ENCODE assay signal across 16 mouse cellular contexts in genomic region chr7:44487936-44488335, GRCm38 (mm10). TPM values are rescaled to one million over a fixed set of nuclear protein-coding genes. Genes with fewer than 3 reads are reported as not detected.
DNase-seq lines count a peak whose midpoint lies in the region; ATAC-seq and TF ChIP-seq lines count a peak whose summit lies in the region.
"Had no signal": no experiment of that assay in that cellular context is flagged by ENCODE, and none has a peak within 500 bp of the region (broad histone marks: within the 10 kb centered on the region; RNA-seq: fewer than 3 reads in every experiment).

No protein-coding gene starts in this region.

- intact Hi-C loops in gastrocnemius, postnatal 14 days (cut with DNase I; ENCODE audit: low total_unique reads), result no loop called here

- no peak overlapping the region for H3K4me3 ChIP-seq in liver, postnatal 0 days (ENCODE audit: low read depth, low read length)
- no peak overlapping the region for H3K4me3 ChIP-seq in liver, embryonic 12.5 days
- H3K4me3 ChIP-seq: embryonic facial prominence, embryonic 10.5 days; heart, embryonic 12.5 days had no signal

- no peak for TF ChIP-seq CTCF in liver, postnatal 0 days (IDR thresholded peaks at IDR 0.05; ENCODE audit: low read depth)

- no peak overlapping the region for H3K9ac ChIP-seq in liver, postnatal 0 days (replicated peaks)
- no peak overlapping the region for H3K9ac ChIP-seq in liver, embryonic 12.5 days
- H3K9ac ChIP-seq: heart, embryonic 12.5 days had no signal

- no peak overlapping the region for H3K4me2 ChIP-seq in liver, postnatal 0 days (ENCODE audit: low read depth, low read length)
- H3K4me2 ChIP-seq in liver, embryonic 12.5 days, result no peak overlapping the region
- H3K4me2 ChIP-seq: heart, embryonic 12.5 days had no signal

- peaks cover 23% of the 10 kb centered on the region for H3K36me3 ChIP-seq in liver, postnatal 0 days (replicated peaks; ENCODE audit: insufficient read depth, low read length)
- peaks cover 45% of the 10 kb centered on the region for H3K36me3 ChIP-seq in liver, embryonic 12.5 days

- no peaks in the 10 kb centered on the region for H3K4me1 ChIP-seq in liver, postnatal 0 days (ENCODE audit: insufficient read depth)
- peaks cover 21% of the 10 kb centered on the region for H3K4me1 ChIP-seq in liver, embryonic 12.5 days

- H3K9me3 ChIP-seq in liver, postnatal 0 days (ENCODE audit: low read length), result no peaks in the 10 kb centered on the region
- H3K9me3 ChIP-seq in liver, embryonic 12.5 days (replicated peaks), result no peaks in the 10 kb centered on the region
- H3K9me3 ChIP-seq: embryonic facial prominence, embryonic 10.5 days; heart, embryonic 12.5 days had no signal

- H3K27me3 ChIP-seq in liver, postnatal 0 days (ENCODE audit: insufficient read depth, low read length), result no peaks in the 10 kb centered on the region
- no peaks in the 10 kb centered on the region for H3K27me3 ChIP-seq in liver, embryonic 12.5 days (replicated peaks)
- H3K27me3 ChIP-seq: CH12.LX; heart, embryonic 12.5 days; Patski had no signal

- ATAC-seq in liver, postnatal 0 days, result no peak
- no peak for ATAC-seq in liver, embryonic 12.5 days
- ATAC-seq: activated CD4-positive, CD25-positive, alpha-beta regulatory T cell, adult 4 months; forebrain, embryonic 14.5 days; hindbrain, embryonic 16.5 days; Patski had no signal

- peak; percentile 1 for DNase-seq in gastrocnemius, postnatal 14 days
- no peak for DNase-seq in gastrocnemius, adult 18-20 months (ENCODE audit: low spot score)
- peak; percentile 9 for DNase-seq in liver, postnatal 0 days
- peak; percentile 1 for DNase-seq in ovary, postnatal 36 days (ENCODE audit: low spot score)
- no peak for DNase-seq in ovary, adult 18-20 months (ENCODE audit: low spot score)
- DNase-seq: adrenal gland, postnatal 14 days had no signal

- no peak for TF ChIP-seq EP300 in liver, postnatal 0 days (IDR thresholded peaks at IDR 0.05; ENCODE audit: low read depth)

- H3K27ac ChIP-seq in liver, postnatal 0 days (ENCODE audit: low read depth), result no peak overlapping the region
- H3K27ac ChIP-seq in liver, embryonic 12.5 days, result no peak overlapping the region
- H3K27ac ChIP-seq: embryonic facial prominence, embryonic 10.5 days had no signal

- WGBS in liver, postnatal 0 days (ENCODE audit: insufficient replicate concordance), result 86% methylated on average over 7 of the region's 7 CpGs
- WGBS in liver, embryonic 12.5 days (ENCODE audit: insufficient replicate concordance), result 79% methylated on average over 7 of the region's 7 CpGs

RNA-seq across cellular contexts. Expression of gene Emc10, which starts 8.4 kb away (rescaled TPM):
- 10 to 100 TPM; 44.1 to 48.8 TPM for total RNA-seq in gastrocnemius, postnatal 14 days (2021)
- total RNA-seq in gastrocnemius, adult 18-20 months (2021), result 10 to 100 TPM; 48.2 to 49.0 TPM
- polyA plus RNA-seq in liver, postnatal 0 days (2015; fragmentation: Nextera tagmentation; extraction: Ambion mirVana), result 32.4 and 35.9 TPM in 2 replicates
- polyA plus RNA-seq in liver, embryonic 12.5 days (2016; fragmentation: Nextera tagmentation; extraction: Ambion mirVana), result 70.6 and 74.8 TPM in 2 replicates

RNA-seq across cellular contexts. Expression of gene Fam71e1, which starts 8.4 kb away (rescaled TPM):
- total RNA-seq in gastrocnemius, postnatal 14 days (2021), result 1 to 10 TPM; 3.8 to 4.7 TPM
- 1 to 10 TPM; 3.5 to 5.0 TPM for total RNA-seq in gastrocnemius, adult 18-20 months (2021)
- 3.3 and 4.1 TPM in 2 replicates for polyA plus RNA-seq in liver, postnatal 0 days (2015; fragmentation: Nextera tagmentation; extraction: Ambion mirVana)
- polyA plus RNA-seq in liver, embryonic 12.5 days (2016; fragmentation: Nextera tagmentation; extraction: Ambion mirVana), result 2.8 and 3.3 TPM in 2 replicates

RNA-seq across cellular contexts. Expression of gene Josd2, which starts 20.2 kb away (rescaled TPM):
- 10 to 100 TPM; 60.2 to 73.5 TPM for total RNA-seq in gastrocnemius, postnatal 14 days (2021)
- total RNA-seq in gastrocnemius, adult 18-20 months (2021), result 10 to 100 TPM; 49.8 to 49.9 TPM
- polyA plus RNA-seq in liver, postnatal 0 days (2015; fragmentation: Nextera tagmentation; extraction: Ambion mirVana), result 59.7 and 63.1 TPM in 2 replicates
- 189 and 194 TPM in 2 replicates for polyA plus RNA-seq in liver, embryonic 12.5 days (2016; fragmentation: Nextera tagmentation; extraction: Ambion mirVana)

RNA-seq across cellular contexts. Expression of gene Aspdh, which starts 22.7 kb away (rescaled TPM):
- total RNA-seq in gastrocnemius, postnatal 14 days (2021), result not detected
- not detected for total RNA-seq in gastrocnemius, adult 18-20 months (2021)
- 38.9 and 44.3 TPM in 2 replicates for polyA plus RNA-seq in liver, postnatal 0 days (2015; fragmentation: Nextera tagmentation; extraction: Ambion mirVana)
- polyA plus RNA-seq in liver, embryonic 12.5 days (2016; fragmentation: Nextera tagmentation; extraction: Ambion mirVana), result 5.5 and 6.4 TPM in 2 replicates
- total RNA-seq: adrenal gland, adult 18-20 months; CH12.LX; gastrocnemius, postnatal 10 days had no signal
- polyA plus RNA-seq: activated CD4-positive, CD25-positive, alpha-beta regulatory T cell, adult 4 months; embryonic facial prominence, embryonic 10.5 days; Patski had no signal

RNA-seq across cellular contexts. Expression of gene Mybpc2, which starts 36.5 kb away (rescaled TPM):
- total RNA-seq in gastrocnemius, postnatal 14 days (2021), result 1,000 to 10,000 TPM; 3,999 to 4,490 TPM
- total RNA-seq in gastrocnemius, adult 18-20 months (2021), result 1,000 to 10,000 TPM; 4,330 to 4,768 TPM
- 0.35 and 2.7 TPM in 2 replicates for polyA plus RNA-seq in liver, postnatal 0 days (2015; fragmentation: Nextera tagmentation; extraction: Ambion mirVana)
- not detected in 2 replicates for polyA plus RNA-seq in liver, embryonic 12.5 days (2016; fragmentation: Nextera tagmentation; extraction: Ambion mirVana)
- polyA plus RNA-seq: activated CD4-positive, CD25-positive, alpha-beta regulatory T cell, adult 4 months had no signal

Comparison
In these comparisons a context has a peak if more than half of its experiments do, and no peak if none do; other contexts are left out.
1. DNase-seq: peak in gastrocnemius, postnatal 14 days (single experiment), liver, postnatal 0 days (single experiment) and ovary, postnatal 36 days (single experiment); none in gastrocnemius, adult 18-20 months (single experiment) and ovary, adult 18-20 months (single experiment).